Mouse (Mus musculus): Measurements from ENCODE around the gene Carns1. TPM values are rescaled to one million over a fixed set of nuclear protein-coding genes. Genes with fewer than 3 reads are reported as not detected.
A peak's percentile ranks its signal among the peaks of the same experiment; 100 is the strongest.

Gene Carns1
- polyA plus RNA-seq, 1 experiment from 2014 or later: 3.3 TPM

DNA sequence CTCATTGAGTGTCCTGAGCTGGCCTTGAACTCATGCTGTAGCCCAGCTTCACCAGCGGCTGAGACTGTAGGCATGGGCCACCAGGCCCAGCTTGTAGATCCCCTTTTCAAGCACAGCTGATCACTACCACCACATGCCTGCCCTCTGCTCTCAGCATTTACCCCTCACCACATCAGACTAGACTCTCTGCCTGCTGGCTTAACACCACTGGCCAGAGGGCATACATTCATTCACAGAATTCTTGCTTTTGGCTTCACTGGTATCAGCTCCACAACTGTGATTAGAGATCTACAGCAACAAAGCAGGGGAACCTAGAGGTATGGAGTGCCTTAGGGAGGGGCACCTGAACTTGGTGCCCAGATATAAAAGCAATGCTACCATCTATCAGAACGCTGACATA lies 54.8 kb downstream of the Carns1 start:
- peak overlapping the region; percentile 48; the same call in 1 of the 2 replicates for H3K4me2 ChIP-seq (replicated peaks; ENCODE audit: low read depth, low read length)

DNA sequence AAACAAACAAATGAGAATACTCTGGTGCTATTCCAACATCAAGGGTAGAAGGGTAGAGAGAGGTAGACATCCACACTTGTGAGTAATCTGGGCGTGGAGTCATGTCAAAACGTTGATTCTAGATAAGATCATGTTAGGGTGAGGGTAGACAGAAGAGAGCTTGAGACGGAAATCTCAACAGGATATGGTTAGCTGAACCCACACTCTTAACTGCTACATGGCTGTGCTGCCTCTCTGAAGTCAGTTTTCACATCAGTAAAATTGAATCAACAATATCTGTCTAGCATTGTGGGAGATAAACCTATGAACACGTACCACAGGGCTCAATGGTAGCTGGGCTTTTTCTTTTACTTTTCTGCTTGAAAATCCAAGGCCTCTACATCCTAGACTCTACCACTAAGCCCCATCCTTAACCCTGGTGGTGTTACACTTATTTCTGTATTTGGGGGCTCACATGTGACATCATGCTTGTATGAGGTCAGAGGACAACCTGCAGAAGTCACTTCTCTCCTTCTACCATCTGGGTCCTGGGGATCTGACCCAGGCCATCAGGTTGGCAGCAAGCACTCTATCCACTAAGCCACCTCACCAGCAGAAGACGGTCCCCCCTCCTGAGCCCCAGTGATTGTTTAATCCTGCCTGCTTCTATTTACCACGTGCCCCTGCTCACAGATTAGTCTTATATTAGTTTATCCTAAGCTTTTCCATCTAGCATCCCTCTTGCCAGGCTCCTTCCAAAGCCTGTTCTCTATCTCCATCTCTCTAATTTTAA lies 55.4 kb downstream of the Carns1 start:
- no peak for ATAC-seq (ENCODE audit: low FRiP score)
- Histone ChIP-seq H3K9ac (ENCODE audit: low read depth, low read length) (no peak overlapping the region), H3K36me3 (ENCODE audit: control insufficient read depth, insufficient read depth, low read length) (0 out of 2 replicates have a peak, but pooled peaks cover 2% of the 10 kb centered on the region), H3K4me1 (replicated peaks; ENCODE audit: control insufficient read depth, insufficient read depth, low read length) (0 out of 2 replicates have a peak, but pooled peaks cover 3% of the 10 kb centered on the region), H3K4me2 (replicated peaks; ENCODE audit: low read depth, low read length) (no peak overlapping the region), H3K4me3 (ENCODE audit: low read depth, low read length) (no peak overlapping the region), H3K27ac (ENCODE audit: low read depth, low read length) (no peak overlapping the region), H3K9me3 (ENCODE audit: control insufficient read depth, low read length) (no peaks in the 10 kb centered on the region), H3K27me3 (ENCODE audit: control insufficient read depth, insufficient read depth, low read length) (no peaks in the 10 kb centered on the region)
- WGBS: 90% methylated on average over 6 of the region's 6 CpGs
- DNase-seq (ENCODE audit: low spot score): no peak

More for the DNA sequence above, 54.8 kb downstream of the Carns1 start:
- Histone ChIP-seq H3K9me3 (ENCODE audit: control insufficient read depth, low read length) (no peaks in the 10 kb centered on the region), H3K27ac (ENCODE audit: low read depth, low read length) (no peak overlapping the region), H3K9ac (ENCODE audit: low read depth, low read length) (no peak overlapping the region), H3K27me3 (ENCODE audit: control insufficient read depth, insufficient read depth, low read length) (no peaks in the 10 kb centered on the region), H3K4me1 (replicated peaks; ENCODE audit: control insufficient read depth, insufficient read depth, low read length) (0 out of 2 replicates have a peak, but pooled peaks cover 3% of the 10 kb centered on the region), H3K36me3 (ENCODE audit: control insufficient read depth, insufficient read depth, low read length) (0 out of 2 replicates have a peak, but pooled peaks cover 2% of the 10 kb centered on the region), H3K4me3 (ENCODE audit: low read depth, low read length) (peak overlapping the region; percentile 30)
- DNase-seq (ENCODE audit: low spot score) (no peak), ATAC-seq (ENCODE audit: low FRiP score) (no peak)
- 94% methylated on average over 2 of the region's 2 CpGs for WGBS

DNA sequence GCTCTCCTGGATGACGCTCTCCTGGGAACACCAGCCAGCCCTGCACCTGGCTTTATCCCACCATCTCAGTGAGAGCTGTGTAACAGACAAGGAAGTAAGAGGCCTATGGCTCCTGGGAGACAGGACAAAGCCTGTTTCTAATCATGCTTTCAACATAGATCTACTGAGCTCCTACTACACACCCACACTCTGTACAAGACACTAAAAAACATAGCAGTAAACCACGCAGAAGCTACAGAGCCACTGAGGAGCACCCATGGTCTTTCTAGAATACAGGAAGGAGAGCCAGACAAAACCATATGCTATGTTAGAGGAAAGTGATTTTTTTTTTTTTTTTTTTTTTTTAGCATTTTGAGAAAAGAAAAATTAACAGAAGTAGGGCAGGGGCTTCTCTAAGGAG lies 56.9 kb downstream of the Carns1 start:
- DNase-seq (ENCODE audit: low spot score): no peak
- H3K9ac ChIP-seq (ENCODE audit: low read depth, low read length): no peak overlapping the region
- H3K36me3 ChIP-seq (ENCODE audit: control insufficient read depth, insufficient read depth, low read length): 0 out of 2 replicates have a peak, but pooled peaks cover 2% of the 10 kb centered on the region
- H3K4me2 ChIP-seq (replicated peaks; ENCODE audit: low read depth, low read length): no peak overlapping the region
- no peak overlapping the region for H3K4me3 ChIP-seq (ENCODE audit: low read depth, low read length)
- H3K27ac ChIP-seq (ENCODE audit: low read depth, low read length): no peak overlapping the region
- 89% methylated on average over 2 of the region's 2 CpGs for WGBS
- H3K27me3 ChIP-seq (ENCODE audit: control insufficient read depth, insufficient read depth, low read length): no peaks in the 10 kb centered on the region
- ATAC-seq (ENCODE audit: low FRiP score): no peak
- 0 out of 2 replicates have a peak, but pooled peaks cover 3% of the 10 kb centered on the region for H3K4me1 ChIP-seq (replicated peaks; ENCODE audit: control insufficient read depth, insufficient read depth, low read length)
- no peaks in the 10 kb centered on the region for H3K9me3 ChIP-seq (ENCODE audit: control insufficient read depth, low read length)

DNA sequence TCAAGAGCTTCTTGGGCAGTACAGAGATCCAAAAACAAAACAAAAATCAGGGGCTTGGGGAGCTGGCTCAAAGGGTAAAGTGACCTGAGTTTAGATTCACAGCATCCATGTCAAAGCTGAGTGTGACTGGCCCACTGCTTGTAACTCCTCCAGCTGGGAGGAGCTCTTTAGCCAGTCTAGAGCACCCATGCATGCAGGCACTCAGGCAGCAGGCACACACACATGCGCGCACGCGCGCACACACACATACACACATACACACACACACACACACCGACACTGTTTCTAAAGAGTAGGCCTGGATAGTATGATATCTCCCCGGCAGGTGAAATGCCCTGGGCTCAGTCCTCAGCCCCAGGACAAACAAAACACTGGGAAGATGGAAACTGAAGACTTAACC lies 58.3 kb downstream of the Carns1 start:
- DNase-seq (ENCODE audit: low spot score): no peak
- 97% methylated on average over 7 of the region's 7 CpGs for WGBS

DNA sequence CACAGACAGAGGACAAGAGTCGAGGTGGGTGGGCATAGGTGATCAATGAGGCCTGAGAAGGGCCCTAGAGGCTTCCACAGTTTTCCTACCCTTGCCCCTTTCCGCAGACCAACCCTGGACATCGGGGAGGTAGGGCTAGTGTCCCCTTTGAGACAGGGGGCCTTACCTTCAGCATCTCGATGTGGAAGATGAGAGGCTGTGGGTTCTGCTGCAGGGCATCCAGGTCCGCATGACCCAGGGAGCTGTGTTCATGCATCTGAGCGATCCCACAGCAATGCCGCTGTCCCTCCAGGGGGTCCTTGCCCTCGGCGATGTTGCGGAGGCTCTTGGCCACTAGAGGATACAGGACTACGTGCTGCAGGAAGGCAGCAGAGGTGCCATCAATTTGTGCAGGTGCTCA lies 59.5 kb downstream of the Carns1 start:
- Histone ChIP-seq H3K4me1 (replicated peaks; ENCODE audit: control insufficient read depth, insufficient read depth, low read length) (0 out of 2 replicates have a peak, but pooled peaks cover 3% of the 10 kb centered on the region), H3K36me3 (ENCODE audit: control insufficient read depth, insufficient read depth, low read length) (0 out of 2 replicates have a peak, but pooled peaks cover 2% of the 10 kb centered on the region), H3K4me2 (replicated peaks; ENCODE audit: low read depth, low read length) (no peak overlapping the region), H3K27ac (ENCODE audit: low read depth, low read length) (no peak overlapping the region), H3K4me3 (ENCODE audit: low read depth, low read length) (no peak overlapping the region), H3K9ac (ENCODE audit: low read depth, low read length) (no peak overlapping the region), H3K9me3 (ENCODE audit: control insufficient read depth, low read length) (no peaks in the 10 kb centered on the region), H3K27me3 (ENCODE audit: control insufficient read depth, insufficient read depth, low read length) (no peaks in the 10 kb centered on the region)
- ATAC-seq (ENCODE audit: low FRiP score): no peak
- no peak for DNase-seq (ENCODE audit: low spot score)
- 88% methylated on average over 11 of the region's 11 CpGs for WGBS

More for the DNA sequence above, 58.3 kb downstream of the Carns1 start:
- Histone ChIP-seq H3K4me1 (replicated peaks; ENCODE audit: control insufficient read depth, insufficient read depth, low read length) (0 out of 2 replicates have a peak, but pooled peaks cover 3% of the 10 kb centered on the region), H3K4me2 (replicated peaks; ENCODE audit: low read depth, low read length) (no peak overlapping the region), H3K27me3 (ENCODE audit: control insufficient read depth, insufficient read depth, low read length) (no peaks in the 10 kb centered on the region), H3K9me3 (ENCODE audit: control insufficient read depth, low read length) (no peaks in the 10 kb centered on the region), H3K27ac (ENCODE audit: low read depth, low read length) (no peak overlapping the region), H3K36me3 (ENCODE audit: control insufficient read depth, insufficient read depth, low read length) (0 out of 2 replicates have a peak, but pooled peaks cover 2% of the 10 kb centered on the region), H3K9ac (ENCODE audit: low read depth, low read length) (no peak overlapping the region), H3K4me3 (ENCODE audit: low read depth, low read length) (no peak overlapping the region)
- no peak for ATAC-seq (ENCODE audit: low FRiP score)

DNA sequence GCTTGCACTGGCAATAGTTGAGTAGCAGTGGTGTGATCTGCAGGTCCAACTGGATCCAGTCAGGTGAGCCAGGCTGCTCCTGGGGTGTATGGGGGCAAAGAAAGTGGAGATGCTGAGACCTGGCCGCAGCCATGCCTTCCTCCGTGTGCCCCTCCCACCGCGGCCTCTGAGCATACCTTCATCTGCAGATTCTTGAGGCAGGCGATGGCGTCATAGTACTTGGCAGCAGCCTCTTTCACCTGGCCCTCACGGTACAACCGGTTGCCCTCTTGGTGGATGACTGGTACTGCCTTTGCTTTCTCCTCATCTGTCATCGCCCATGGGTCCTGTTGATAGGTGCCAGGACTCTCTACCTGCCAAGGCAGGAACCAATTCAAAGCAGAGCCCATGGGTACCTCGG lies 60.1 kb downstream of the Carns1 start:
- no peaks in the 10 kb centered on the region for H3K27me3 ChIP-seq (ENCODE audit: control insufficient read depth, insufficient read depth, low read length)
- no peak overlapping the region for H3K4me2 ChIP-seq (replicated peaks; ENCODE audit: low read depth, low read length)
- ATAC-seq (ENCODE audit: low FRiP score) (no peak), DNase-seq (ENCODE audit: low spot score) (no peak)
- WGBS: 97% methylated on average over 10 of the region's 10 CpGs
- H3K36me3 ChIP-seq (ENCODE audit: control insufficient read depth, insufficient read depth, low read length): 0 out of 2 replicates have a peak, but pooled peaks cover 2% of the 10 kb centered on the region
- no peak overlapping the region for H3K27ac ChIP-seq (ENCODE audit: low read depth, low read length)
- no peaks in the 10 kb centered on the region for H3K9me3 ChIP-seq (ENCODE audit: control insufficient read depth, low read length)
- H3K4me3 ChIP-seq (ENCODE audit: low read depth, low read length): no peak overlapping the region
- no peak overlapping the region for H3K9ac ChIP-seq (ENCODE audit: low read depth, low read length)
- H3K4me1 ChIP-seq (replicated peaks; ENCODE audit: control insufficient read depth, insufficient read depth, low read length): no peaks in the 10 kb centered on the region

DNA sequence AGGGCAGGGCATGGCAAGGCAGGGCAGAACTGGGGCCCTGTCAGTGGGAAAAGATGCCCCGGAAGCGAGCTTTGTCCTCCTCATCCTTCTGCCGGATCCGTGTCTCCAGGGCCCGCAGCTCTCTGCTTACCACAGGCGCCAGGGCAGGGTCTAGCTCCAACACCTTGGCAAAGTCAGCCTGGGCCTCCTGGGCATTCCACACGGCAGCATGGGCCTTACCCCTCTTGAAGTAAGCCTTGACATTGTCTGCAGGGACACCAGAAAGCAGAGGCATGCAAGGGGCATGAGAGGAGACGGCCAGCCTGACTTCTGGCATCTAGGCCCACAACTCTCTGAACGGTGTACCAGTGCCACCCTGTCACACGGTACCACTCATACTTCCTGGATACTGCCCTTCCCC lies 60.7 kb downstream of the Carns1 start:
- Histone ChIP-seq H3K27me3 (ENCODE audit: control insufficient read depth, insufficient read depth, low read length) (no peaks in the 10 kb centered on the region), H3K36me3 (ENCODE audit: control insufficient read depth, insufficient read depth, low read length) (0 out of 2 replicates have a peak, but pooled peaks cover 2% of the 10 kb centered on the region), H3K4me3 (ENCODE audit: low read depth, low read length) (no peak overlapping the region), H3K4me2 (replicated peaks; ENCODE audit: low read depth, low read length) (no peak overlapping the region), H3K9ac (ENCODE audit: low read depth, low read length) (no peak overlapping the region), H3K4me1 (replicated peaks; ENCODE audit: control insufficient read depth, insufficient read depth, low read length) (no peaks in the 10 kb centered on the region), H3K9me3 (ENCODE audit: control insufficient read depth, low read length) (no peaks in the 10 kb centered on the region), H3K27ac (ENCODE audit: low read depth, low read length) (no peak overlapping the region)
- ATAC-seq (ENCODE audit: low FRiP score) (no peak), DNase-seq (ENCODE audit: low spot score) (no peak)
- WGBS: 92% methylated on average over 10 of the region's 10 CpGs
